Mouse (Mus musculus) adrenal gland, postnatal 4 days (tissue): ENCODE data around the gene Usp20. TPM values are rescaled to one million over a fixed set of nuclear protein-coding genes. Genes with fewer than 3 reads are reported as not detected.
A peak's percentile ranks its signal among the peaks of the same experiment; 100 is the strongest.

Experiments
- DNase-seq, 2 experiments: peaks; one replicate each; pipeline ENCODE4 v3.0.0; 2021 to 2022; ENCODE audit warnings: low spot score in 2 of 2, mixed read lengths in 2 of 2
- total RNA-seq, 2 experiments: library from RNA; stranded (reverse); gene quantifications; 2 replicates each; pipeline ENCODE4 v1.2.3; 2021

Gene Usp20
- total RNA-seq, 2 experiments from 2014 or later = 30.7 to 31.5 TPM

DNA sequence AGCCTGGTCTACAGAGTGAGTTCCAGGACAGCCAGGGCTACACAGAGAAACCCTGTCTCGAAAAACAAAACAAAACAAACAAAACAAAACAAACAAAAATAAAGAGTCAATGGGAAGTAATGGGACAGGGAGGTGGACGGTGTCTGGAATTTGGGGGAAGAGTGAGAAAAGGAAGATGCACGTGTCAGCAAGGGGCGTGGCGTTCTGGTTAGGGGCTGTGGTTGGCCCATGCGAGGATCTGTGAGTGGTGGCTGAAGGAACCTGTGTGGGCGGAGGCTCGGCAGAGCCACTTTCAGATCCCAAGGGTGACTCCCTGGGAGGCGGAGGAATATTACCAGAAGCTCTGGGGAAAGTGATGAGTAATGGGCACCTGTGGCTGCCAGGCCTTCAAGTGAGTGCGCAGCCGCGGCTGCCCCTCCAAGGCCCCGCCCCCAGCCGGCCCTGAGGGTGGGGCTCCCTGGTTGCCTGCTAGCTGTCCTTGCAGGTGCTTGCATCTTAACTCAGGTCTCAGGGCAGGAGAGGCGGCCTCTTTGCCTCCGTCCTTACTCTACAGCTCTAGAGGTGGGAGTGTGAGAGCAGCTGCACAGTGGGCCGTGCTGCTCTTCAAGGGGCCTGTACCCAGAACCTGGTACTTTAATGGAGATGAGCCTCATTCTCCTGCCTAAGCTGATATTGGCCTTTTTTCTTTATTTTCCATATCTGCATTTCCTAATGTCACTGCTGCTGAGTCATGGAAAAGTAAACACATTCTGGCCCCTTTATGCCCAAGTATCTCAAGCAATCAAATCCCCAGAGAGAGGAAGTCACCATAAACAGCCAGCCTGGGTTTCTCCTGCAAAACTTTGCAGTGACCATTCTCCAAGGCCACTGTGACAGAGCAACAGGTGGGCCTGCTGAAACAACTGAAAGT is 3.3 kb downstream of the Usp20 start:
- peak in 1 of 2 experiments; percentile 55 for DNase-seq

DNA sequence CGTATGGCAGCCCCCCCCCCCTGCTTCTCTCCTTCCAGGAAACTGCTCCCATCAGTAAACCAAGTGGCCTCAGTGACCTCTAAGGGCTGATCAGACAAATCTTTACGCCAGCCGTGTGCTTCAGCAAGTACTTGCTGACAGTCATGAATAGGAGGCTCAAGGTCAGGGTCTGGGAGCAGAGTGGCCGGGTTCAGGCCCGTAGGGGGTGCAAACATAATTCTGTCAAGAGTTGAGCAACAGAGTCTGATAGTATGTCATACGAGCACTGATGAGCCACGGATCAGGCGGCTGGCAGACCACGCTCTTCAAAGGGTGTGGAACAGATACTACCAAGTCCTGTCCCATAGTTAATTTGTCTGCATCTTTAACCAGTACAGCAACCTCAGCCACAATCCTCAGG is 8.1 kb downstream of the Usp20 start:
- DNase-seq = no peak

DNA sequence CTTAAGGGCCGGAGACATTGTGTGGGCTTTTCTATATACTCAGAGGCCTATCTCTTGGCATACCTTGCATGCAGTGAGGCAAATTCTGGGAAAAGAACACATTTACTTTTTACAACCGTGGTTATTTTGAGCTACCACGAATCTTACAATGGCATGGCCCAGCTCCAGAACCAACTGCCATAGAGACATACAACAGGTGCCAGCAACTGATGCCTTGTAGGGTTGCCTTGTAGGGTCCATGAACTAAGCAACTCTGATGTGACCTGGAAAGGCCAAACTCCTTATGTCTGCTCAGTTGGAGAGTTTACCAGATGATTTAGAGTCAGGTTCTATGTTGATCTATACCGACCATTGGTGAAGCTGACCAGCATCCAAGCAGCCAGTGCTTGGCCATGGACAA is 12.8 kb downstream of the Usp20 start:
- DNase-seq = no peak

DNA sequence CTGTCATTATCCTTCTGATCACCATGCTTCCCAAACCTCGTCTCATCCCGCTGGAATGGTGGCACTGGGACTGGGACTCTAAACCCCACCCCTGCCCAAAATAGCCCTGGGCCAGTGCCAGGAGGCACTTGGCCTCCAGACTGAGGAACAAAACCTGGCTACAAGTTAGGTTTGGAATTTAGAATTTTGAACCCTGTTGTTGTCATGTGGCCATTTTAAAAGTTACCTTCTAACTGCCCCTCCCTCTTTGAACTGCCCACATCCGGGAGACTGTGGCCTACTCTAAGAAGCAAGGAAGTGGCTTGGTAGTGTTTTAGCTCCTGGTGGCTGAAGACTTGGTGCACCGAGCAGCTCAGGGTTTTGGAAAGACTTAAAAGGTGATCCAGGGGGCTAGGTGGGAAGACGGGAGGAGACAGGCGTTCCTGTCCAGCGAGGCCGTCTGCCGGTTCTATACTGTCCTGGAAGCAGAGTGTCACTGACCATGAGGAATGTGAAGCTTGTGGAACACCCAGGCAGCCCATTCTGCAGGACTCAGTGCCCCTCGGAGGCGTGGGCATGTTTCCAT is 13.4 kb downstream of the Usp20 start:
- no peak for DNase-seq

DNA sequence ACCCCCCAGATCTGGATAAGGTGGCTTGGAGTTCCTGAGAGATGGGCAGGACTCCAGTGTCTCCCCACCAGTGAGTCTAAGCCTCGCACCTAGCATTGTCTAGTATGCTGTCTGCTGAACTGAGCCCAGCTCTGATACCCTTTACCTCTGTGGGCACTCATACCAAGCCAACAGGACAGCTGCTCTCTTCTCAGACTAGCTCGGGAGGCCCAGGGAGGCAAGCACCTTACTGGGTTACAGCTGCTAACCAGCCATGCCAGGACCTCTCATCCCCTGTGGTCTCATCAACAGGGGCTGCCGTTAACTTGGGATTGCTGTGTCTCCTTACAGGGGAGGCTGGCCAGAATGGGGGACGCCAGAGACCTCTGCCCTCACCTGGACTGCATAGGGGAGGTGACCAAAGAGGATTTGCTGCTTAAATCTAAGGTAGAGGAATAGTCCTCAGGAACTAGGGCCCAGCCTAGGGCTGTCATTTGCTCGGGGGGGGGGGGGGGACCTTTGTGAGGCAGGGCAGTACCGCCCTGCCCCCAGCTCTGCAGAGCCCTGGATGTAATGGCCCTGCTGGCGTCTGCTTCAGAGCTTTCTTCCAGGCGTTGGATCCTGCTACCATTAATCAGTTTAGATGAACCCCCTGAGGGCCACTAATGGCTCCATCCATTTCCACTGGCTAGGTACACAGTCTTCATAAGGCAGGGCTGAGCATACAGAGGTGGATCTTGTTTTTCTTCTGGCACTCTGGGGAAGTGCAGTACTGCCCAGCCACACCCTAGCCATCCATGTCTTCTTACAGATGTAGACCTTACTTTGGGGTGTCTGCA is 16.6 kb downstream of the Usp20 start:
- DNase-seq = no peak

DNA sequence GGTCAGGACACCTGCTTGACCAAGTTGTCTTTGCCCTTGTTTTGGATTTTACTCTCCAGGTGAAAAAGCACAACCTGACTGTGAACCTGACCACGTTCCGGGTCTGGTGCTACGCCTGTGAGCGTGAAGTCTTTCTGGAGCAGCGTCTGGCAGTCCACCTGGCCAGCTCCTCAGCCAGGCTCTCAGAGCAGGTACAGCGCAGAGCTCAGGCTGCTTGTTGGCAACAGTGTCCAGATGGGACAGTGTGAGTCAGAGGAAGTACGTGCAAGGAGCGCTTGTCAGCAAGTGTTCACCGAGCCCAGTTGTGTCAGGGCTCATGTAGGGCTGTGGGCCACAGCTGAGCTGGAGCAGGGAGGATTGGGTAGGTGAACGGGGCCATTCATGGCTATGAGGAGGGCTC is 20.8 kb downstream of the Usp20 start:
- DNase-seq = no peak

DNA sequence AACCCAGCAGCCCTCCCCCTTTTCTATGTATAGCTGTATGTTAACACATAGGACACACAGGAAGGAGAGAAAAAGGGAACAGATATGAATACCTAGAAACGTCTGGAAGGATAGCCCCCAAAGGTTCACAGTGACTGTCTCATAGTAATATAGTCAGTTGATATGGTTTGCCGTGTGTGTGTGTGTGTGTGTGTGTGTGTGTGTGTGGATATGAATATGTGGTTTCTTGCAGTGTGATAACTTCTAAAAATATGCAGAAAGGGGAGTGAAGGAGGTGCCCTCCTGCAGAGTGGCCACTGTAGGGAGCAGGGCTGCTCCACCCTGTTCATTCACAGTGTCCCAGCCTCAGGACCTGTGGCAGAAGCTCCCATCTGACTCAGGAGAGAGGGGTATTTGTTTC is 23.4 kb downstream of the Usp20 start:
- DNase-seq = no peak

DNA sequence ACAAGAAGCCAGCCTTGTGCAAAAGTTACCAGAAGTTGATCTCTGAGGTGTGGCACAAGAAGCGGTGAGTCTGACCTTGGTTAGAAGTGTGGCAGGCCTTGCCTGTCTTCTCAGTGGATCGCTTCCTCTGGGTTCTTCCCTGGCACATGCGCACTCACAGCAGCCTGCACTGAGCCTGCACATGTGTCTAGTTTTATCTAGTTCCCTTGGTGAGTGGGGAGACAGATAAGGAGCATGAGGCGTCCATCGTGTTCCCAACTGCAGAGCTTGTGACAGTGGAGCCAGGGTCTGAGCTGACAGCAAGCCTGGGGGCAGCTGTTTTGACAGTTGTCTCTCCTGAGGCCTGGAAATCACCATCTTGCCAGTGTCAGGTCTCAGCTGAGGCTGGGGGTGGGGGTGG is 24.4 kb downstream of the Usp20 start:
- no peak for DNase-seq

DNA sequence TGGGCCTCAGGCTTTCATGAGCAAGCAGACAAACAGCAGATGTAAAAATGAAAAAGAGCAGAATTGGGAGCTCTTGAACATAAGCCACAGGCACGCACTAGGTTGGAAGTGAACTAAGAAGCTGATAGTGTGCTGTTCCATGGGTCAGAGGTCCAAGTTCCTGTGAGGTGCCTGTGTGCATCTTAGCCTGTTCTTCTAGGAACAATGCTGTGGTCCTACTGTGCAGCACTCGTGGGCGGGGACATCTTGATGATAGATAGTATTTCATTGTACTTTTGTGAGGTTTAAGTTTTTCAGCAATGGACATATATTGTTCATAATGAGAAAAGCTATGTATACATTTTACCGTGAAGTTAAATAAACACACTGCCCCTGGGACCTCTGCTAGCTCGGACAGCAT is 25.1 kb downstream of the Usp20 start:
- DNase-seq = no peak

DNA sequence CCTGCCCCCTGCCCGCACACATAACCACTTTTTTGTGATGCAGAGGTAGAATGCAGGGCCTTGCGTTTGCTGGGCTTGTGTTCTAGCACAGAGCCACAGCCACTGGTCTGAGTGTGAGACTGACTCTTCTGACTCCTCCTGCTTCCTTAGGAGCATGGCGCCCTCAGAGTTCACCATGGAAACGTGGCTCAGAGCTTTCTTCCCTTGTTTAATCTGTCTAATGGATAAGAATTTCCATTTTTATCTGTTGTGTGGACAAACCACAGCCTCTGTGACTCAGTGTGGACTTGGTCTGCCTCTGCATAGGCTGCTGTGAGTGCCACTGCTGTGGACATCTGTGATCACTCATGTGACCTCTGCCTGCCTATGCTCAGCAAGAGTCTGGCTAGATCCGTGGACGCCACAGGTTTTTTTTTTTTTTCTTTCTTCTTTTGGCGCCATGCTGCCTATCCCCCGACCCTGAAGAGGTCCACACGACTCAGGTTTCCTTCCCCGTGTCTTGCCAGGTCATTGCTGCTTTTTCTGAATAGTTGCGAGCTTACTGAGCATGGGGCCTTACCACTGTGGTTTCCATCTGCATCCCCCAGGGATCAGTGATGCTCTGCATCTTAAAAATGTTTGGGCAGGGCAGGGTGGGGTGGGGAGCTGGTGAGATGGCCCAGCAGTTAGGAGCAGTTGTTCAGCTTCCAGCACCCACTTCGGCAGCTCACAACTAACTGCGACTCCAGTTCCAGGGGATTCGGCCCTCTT is 31.5 kb downstream of the Usp20 start:
- DNase-seq = no peak

DNA sequence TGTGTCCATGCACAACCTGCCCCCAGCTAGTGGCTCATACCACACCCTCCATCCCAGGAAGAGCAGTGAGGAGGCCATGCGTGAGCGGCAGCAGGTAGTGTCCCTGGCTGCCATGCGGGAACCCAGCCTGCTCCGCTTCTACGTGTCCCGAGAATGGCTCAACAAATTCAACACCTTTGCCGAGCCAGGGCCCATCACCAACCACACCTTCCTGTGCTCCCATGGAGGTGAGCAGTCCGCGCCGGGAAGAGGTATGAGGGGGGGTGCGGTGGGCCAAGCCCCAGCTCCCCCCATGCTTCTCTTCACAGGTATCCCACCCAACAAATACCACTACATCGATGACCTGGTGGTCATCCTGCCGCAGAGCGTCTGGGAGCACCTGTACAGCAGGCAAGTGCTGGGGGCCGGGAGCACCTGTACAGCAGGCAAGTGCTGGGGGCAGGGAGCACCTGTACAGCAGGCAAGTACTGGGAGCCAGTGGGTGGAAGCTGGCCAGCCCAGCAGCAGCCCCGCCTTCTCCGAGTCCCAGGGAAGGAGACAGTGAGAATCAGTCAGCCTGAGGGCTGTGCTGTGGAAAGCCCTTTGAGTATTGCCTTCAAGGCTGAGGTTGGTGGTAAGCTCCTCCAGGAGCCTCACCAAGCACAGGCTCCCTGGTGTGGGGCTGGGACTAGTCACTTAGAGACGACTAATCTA is 35.7 kb downstream of the Usp20 start:
- DNase-seq = no peak

DNA sequence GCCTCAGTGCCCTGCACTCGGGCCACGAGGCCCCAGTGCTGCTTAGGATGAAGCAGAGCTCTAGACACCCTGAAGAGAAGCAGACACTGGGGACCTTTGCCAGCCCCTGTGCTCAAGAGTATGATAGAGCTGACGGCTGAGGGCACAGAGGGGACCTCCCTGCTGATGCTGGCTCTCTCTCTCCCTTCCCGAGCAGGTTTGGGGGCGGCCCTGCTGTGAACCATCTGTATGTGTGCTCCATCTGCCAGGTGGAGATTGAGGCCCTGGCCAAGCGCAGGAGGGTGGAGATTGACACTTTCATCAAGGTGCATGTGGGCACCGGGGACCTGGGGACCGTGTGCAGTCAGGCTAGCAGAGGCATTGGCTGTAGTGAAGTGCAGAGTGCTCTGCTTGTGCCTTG is 36.4 kb downstream of the Usp20 start:
- no peak for DNase-seq

DNA sequence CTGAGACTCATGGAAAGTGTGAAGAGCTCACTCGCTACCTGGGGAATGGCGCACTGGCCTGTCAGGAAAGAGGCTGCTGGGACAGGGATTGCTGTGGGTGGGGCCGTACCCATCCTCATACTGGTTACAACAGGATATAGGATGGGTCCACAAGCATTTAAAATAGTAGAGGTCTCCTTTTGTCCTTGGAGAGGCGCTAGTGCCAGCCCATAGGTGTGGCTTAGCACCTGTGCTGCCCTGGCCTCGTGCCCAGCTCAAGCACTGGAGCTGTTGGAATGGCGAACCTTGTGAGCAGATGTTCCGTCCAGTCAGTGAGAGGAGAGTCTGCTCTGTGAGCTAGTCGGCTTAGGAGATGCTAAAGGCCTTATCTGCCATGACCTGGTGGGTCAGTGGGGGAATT is 36.9 kb downstream of the Usp20 start:
- DNase-seq = no peak

DNA sequence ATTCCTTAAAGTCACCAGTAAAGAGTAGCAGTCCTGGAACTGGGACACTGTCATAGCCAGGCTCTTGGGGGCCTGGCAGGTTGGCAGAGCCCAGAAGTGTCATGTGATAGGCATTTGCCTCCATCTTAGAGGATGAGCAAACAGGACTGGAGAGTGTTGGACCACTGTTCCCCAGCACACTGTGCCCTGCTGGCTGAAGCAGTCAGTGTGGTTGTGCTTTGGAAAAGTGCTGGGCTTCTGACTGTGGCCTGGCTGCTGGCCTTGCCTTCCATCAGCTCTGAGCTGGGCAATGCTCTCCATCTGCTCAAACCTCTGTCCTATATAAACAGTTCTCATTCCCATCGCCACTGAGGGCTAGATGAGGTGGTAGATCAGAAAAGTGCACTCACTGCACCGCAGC is 38.1 kb downstream of the Usp20 start:
- DNase-seq = no peak

DNA sequence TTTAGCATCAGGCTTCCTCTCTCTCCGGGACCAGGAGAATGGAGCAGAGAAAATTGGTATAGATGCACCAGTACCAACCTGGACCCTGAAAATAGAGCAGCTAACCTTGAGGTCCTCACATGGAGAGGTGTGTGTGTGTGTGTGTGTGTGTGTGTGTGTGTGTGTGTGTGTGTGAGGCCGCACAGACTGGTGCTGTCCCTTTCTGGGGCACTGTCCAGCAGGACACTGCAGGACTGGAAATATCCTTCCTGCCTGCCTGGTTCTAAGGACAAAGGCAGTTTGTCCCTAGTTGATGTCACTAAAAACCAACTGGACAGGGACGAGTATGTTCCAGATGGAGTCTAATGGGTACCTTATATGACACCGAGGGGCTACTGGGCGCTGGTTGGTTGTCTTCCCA is 41.9 kb downstream of the Usp20 start:
- no peak for DNase-seq

DNA sequence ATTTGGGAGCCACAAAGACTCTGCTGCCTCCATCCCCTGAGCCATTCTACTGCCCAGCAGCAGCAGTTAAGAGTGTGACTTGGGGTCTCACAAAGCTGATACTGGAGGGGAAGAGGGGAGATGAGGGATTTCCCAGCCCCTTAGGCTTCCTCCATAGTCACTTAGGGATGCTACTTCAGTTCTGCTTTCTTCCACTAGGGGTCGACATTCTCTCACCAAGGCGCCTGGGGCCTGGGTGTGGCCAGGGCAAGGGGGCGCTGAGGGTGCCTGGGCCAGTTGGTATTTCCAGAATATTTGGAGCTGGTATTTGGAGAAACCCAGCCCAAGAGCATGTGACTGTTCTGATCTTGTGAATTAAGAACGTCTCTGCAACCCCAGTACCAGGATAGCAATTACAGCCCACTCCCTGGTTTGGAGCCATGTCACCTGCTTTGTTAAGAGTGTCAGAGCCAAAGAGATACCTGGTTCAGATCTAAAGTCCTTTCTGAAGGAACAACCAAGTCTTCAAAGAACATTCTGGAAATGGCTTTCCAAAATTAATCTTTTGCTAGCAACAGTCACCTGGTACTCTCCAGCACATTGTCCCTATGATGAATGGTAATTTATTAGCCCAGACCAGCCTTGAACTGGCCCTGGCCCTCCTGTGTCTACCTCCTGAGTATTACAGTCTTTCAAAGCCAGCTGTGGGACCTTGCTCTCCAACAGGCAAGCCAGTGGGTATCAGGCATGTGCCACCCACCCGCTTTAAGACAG is 42.7 kb downstream of the Usp20 start:
- DNase-seq = peak in 1 of 2 experiments; percentile 24

DNA sequence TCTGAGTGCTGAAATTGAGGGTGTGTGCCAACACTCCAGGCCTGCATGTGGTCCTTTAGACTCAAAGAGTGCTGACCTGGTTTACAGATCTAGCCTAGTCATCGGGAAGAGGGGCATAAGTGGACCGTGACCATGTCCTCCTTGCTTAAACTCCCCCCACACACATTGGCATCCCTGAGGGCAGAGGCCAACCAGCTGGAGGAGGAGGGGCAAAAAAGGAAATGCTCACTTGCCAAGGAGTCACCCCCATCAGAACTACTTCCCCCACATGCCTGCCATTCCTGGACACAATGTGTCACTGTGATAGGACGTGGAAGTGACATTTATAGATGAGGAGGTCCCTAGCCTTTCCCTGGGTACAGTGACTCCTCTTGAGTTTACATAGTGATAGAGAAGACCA is 43.4 kb downstream of the Usp20 start:
- no peak for DNase-seq

DNA sequence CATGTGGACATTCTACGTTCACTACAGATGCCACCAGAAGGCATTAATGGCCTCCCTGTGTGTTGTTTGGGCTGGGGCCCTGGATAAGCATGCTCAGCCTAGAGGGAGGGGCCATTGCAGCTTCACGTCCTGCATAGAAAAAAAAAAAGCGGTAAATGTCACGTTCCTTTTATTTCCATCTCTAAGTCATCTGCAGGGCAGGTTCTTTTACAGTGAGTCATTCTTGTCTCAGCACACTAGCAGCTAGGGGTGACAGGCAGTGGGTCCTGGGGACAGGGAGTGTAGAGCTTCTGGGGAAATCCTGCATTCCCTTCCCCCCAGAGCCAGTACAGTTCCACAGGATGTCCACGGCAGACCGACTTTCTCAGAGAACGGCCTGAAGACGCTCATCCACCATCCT is 44.6 kb downstream of the Usp20 start:
- DNase-seq = no peak

DNA sequence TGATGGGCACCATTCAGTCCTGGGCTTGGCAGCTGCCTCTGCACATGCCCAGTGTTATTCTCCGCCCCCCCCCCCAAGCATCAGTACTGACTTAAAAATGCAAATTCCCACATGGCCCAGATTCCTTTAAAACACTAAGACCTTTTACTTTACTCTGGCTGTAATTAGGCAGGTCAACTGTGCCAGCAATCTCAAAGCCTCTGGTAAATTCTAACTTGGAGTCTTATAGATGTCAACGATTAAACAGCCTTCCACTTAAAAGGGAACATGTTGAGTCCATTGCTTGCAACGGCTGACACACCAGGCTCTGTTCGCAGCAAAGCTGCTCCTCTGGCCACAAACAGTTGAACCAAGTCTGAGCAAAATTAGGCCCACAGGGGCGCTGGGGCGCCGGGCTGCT is 49.9 kb downstream of the Usp20 start:
- DNase-seq = no peak

DNA sequence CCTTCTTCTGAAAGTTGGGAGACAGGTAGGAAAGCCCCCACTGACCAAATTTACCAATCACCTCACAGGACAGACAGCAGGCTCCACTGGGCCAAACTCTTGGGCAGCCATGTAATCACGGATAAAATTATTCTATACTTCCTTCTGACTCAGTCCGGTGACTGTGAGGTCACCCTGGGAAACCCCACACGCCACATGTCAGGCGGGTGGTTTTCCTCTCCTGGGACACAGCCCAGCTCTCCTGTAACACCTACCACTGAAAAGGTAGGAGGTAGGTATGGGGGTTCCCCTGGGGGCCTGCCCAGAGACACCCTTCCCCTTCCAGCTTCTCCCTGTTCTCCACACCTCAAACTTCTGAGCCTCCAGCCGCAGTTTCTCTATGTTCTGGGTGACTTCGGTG is 54.7 kb downstream of the Usp20 start:
- DNase-seq = no peak
